Mouse (Mus musculus) neural tube, embryonic 14.5 days (tissue): ENCODE data around the gene Jmjd8. TPM values are rescaled to one million over a fixed set of nuclear protein-coding genes. Genes with fewer than 3 reads are reported as not detected.

Source experiments
- ATAC-seq: fragments of 200-750 bp; cut with Nextera tagmentation; 2 replicates; pipeline ENCODE4 v1.8.0; 2017; ENCODE audit warnings: low read depth, mild to moderate bottlenecking, moderate TSS enrichment, moderate library complexity
- H3K27ac ChIP-seq: fragments of 300-500 bp; sonication (generic); 2 replicates; pipeline ENCODE4 v1.5.1; 2014; ENCODE audit warnings: low read depth, mild to moderate bottlenecking, control low read depth, low read length, moderate library complexity, mixed read lengths
- H3K27me3 ChIP-seq: fragments of 300-500 bp; sonication (generic); 2 replicates; pipeline ENCODE4 v1.6.1; 2014; ENCODE audit warnings: low read length; ENCODE audit not compliant: control insufficient read depth, insufficient read depth
- H3K36me3 ChIP-seq: fragments of 300-500 bp; sonication (generic); 2 replicates; pipeline ENCODE4 v1.6.1; 2014; ENCODE audit warnings: low read length, mixed read lengths; ENCODE audit not compliant: control insufficient read depth, insufficient read depth
- H3K4me1 ChIP-seq: fragments of 300-500 bp; sonication (generic); 2 replicates; pipeline ENCODE4 v1.6.1; 2014; ENCODE audit warnings: low read length; ENCODE audit not compliant: control insufficient read depth, insufficient read depth
- H3K4me2 ChIP-seq: fragments of 300-500 bp; sonication (generic); 2 replicates; pipeline ENCODE4 v1.6.1; 2014; ENCODE audit warnings: mild to moderate bottlenecking, low read depth, low read length, control low read depth
- H3K4me3 ChIP-seq: fragments of 300-500 bp; sonication (generic); 2 replicates; pipeline ENCODE4 v1.5.1; 2014; ENCODE audit warnings: low read depth, low read length, control low read depth, mixed read lengths
- H3K9ac ChIP-seq: fragments of 300-500 bp; sonication (generic); replicated peaks from 2 replicates; pipeline ENCODE4 v1.6.1; 2014; ENCODE audit warnings: low read depth, mild to moderate bottlenecking, control low read depth, low read length, mixed read lengths
- H3K9me3 ChIP-seq: fragments of 300-500 bp; sonication (generic); 2 replicates; pipeline ENCODE4 v1.6.1; 2016; ENCODE audit warnings: low read length; ENCODE audit not compliant: control insufficient read depth
- WGBS: fragments of 180-500 bp; shearing (Covaris S2); extraction: QIAGEN DNeasy Blood & Tissue Kit; methylation state at CpG from one replicate; pipeline ENCODE4 v1.1.7; 2014; 5-methylcytosine and 5-hydroxymethylcytosine counted together
- polyA plus RNA-seq: library from polyadenylated mRNA; unstranded; fragments of >200 nt; fragmentation: Nextera tagmentation; extraction: Ambion mirVana; gene quantifications from 2 replicates; pipeline ENCODE4 v1.2.1, GENCODE M21; 2014

Jmjd8 gene
- polyA plus RNA-seq, 1 experiment from 2014 or later = 36.7 TPM

DNA sequence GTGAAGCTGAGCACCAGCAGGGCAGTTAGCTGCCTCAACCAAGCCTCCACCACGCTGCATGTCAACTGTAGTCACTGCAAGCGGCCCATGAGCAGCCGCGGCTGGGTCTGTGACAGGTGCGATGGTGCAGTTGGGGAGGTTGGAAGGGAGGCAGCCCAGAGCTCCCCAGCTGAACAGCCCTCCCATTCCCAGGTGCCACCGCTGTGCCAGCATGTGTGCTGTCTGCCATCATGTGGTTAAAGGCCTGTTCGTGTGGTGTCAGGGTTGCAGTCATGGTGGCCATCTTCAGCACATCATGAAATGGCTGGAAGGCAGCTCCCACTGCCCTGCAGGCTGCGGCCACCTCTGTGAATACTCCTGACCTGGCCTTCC, 458 bp upstream of the Jmjd8 start:
- Histone ChIP-seq H3K27me3 (no peaks in the 10 kb centered on the region), H3K36me3 (peaks cover 20% of the 10 kb centered on the region), H3K4me2 (peak overlapping the region; percentile 96), H3K27ac (peak overlapping the region; percentile 86), H3K9me3 (no peaks in the 10 kb centered on the region), H3K4me1 (peaks cover 54% of the 10 kb centered on the region), H3K4me3 (peak overlapping the region; percentile 59), H3K9ac (peak overlapping the region; percentile 37)
- 85% methylated on average over 8 of the region's 8 CpGs for WGBS
- ATAC-seq = no peak

- Histone ChIP-seq H3K27me3 (no peaks in the 10 kb centered on the region), H3K4me1 (peaks cover 58% of the 10 kb centered on the region), H3K4me3 (peak overlapping the region; percentile 59), H3K4me2 (peak overlapping the region; percentile 96), H3K36me3 (peaks cover 20% of the 10 kb centered on the region), H3K9me3 (no peaks in the 10 kb centered on the region), H3K27ac (peak overlapping the region; percentile 86), H3K9ac (peak overlapping the region; percentile 74)
- ATAC-seq = no peak
- WGBS = 42% methylated on average over 8 of the region's 8 CpGs
Measured at GRCm38 (mm10) chr17:25829558-25830017, 921 bp downstream of the Jmjd8 start.

- no peaks in the 10 kb centered on the region for H3K27me3 ChIP-seq
- no peaks in the 10 kb centered on the region for H3K9me3 ChIP-seq
- WGBS = 91% methylated on average over 4 of the region's 4 CpGs
- H3K4me1 ChIP-seq = peaks cover 59% of the 10 kb centered on the region
- H3K36me3 ChIP-seq = peaks cover 20% of the 10 kb centered on the region
- ATAC-seq = no peak
- peak overlapping the region; percentile 96 for H3K4me2 ChIP-seq
- H3K4me3 ChIP-seq = peak overlapping the region; percentile 59; the same call in 1 of the 2 replicates
- no peak overlapping the region for H3K9ac ChIP-seq
- H3K27ac ChIP-seq = no peak overlapping the region
Measured at GRCm38 (mm10) chr17:25830200-25830753, 1.6 kb downstream of the Jmjd8 start.

GRCm38 (mm10) chr17:25830806-25831431, 2.3 kb downstream of the Jmjd8 start:
- Histone ChIP-seq H3K36me3 (peaks cover 20% of the 10 kb centered on the region), H3K4me3 (no peak overlapping the region), H3K27me3 (no peaks in the 10 kb centered on the region), H3K4me2 (peak overlapping the region; percentile 90; the same call in 1 of the 2 replicates), H3K27ac (no peak overlapping the region), H3K4me1 (peaks cover 63% of the 10 kb centered on the region), H3K9me3 (no peaks in the 10 kb centered on the region), H3K9ac (no peak overlapping the region)
- 89% methylated on average over 14 of the region's 14 CpGs for WGBS
- ATAC-seq = no peak

- H3K36me3 ChIP-seq = peaks cover 20% of the 10 kb centered on the region
- WGBS = 66% methylated on average over 21 of the region's 21 CpGs
- peak overlapping the region; percentile 82 for H3K4me3 ChIP-seq
- H3K27me3 ChIP-seq = no peaks in the 10 kb centered on the region
- no peaks in the 10 kb centered on the region for H3K9me3 ChIP-seq
- ATAC-seq = no peak
- no peak overlapping the region for H3K27ac ChIP-seq
- peak overlapping the region; percentile 90 for H3K4me2 ChIP-seq
- H3K4me1 ChIP-seq = peaks cover 71% of the 10 kb centered on the region
- H3K9ac ChIP-seq = peak overlapping the region; percentile 76
Measured at GRCm38 (mm10) chr17:25831451-25832281, 3.0 kb downstream of the Jmjd8 start.

DNA sequence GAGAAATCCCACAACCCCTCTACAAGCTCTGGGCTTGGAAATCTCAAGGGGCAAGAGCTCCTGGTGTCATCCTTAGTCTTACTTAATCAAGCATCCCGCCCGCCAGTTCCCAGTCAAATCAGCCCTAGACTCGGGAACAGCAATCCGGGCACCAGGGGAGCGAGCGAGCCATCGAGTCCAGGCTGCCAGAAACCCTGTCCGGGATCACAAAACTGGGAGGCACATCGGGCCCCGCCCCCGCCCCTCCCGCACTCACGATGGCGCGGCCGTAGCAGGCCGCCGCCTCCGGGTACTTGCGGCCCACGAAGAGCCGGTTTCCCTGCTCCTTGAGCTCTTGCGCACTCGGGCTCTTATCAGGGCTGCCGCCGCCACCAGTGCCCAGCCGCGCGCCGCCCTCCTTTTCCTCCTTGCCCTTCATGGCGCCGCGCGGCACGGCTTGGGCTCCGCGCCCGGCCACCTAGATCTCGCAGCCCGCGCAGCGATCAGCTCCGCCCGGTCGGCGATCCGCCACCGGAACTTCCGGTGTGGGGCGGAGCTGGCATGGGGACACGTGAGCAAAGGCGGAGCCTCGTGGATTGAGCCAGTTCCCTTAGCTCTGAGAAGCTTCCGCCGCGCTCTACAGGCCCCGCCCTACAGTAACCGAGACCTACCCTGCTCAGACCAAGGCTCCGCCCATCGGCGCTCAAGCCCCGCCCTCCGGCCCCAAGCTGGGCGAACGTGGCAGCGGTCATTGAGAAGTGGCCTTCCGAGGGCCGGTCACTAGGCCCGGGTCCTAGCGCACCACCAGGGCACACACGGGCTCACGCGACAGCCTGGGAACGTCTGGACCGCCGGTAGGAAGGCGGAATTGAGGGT, 4.0 kb downstream of the Jmjd8 start:
- WGBS = under 1% methylated on average over 67 of the region's 77 CpGs
- Histone ChIP-seq H3K36me3 (peaks cover 17% of the 10 kb centered on the region), H3K27ac (peak overlapping the region; percentile 93), H3K4me1 (peaks cover 77% of the 10 kb centered on the region), H3K27me3 (no peaks in the 10 kb centered on the region), H3K4me2 (peak overlapping the region; percentile 90), H3K9me3 (no peaks in the 10 kb centered on the region), H3K4me3 (peak overlapping the region; percentile 82), H3K9ac (peak overlapping the region; percentile 76)
- ATAC-seq = peak; percentile 90

- Histone ChIP-seq H3K27me3 (no peaks in the 10 kb centered on the region), H3K27ac (peak within 1 kb of the TSS; percentile 93), H3K9ac (peak within 1 kb of the TSS; percentile 76), H3K4me2 (peak within 1 kb of the TSS; percentile 90), H3K4me3 (peak within 1 kb of the TSS; percentile 82), H3K9me3 (no peaks in the 10 kb centered on the region), H3K36me3 (peaks cover 16% of the 10 kb centered on the region), H3K4me1 (peaks cover 71% of the 10 kb centered on the region)
- under 1% methylated on average over 24 of the region's 24 CpGs for WGBS
- peak; percentile 57 for ATAC-seq
Measured at GRCm38 (mm10) chr17:25833291-25833663, 4.6 kb downstream of the Jmjd8 start, which contains the start of gene Stub1. Stub1 (minus strand) TSS chr17:25833404.

- Histone ChIP-seq H3K4me3 (peak overlapping the region; percentile 82), H3K27me3 (no peaks in the 10 kb centered on the region), H3K9ac (peak overlapping the region; percentile 76), H3K9me3 (no peaks in the 10 kb centered on the region), H3K4me2 (peak overlapping the region; percentile 90), H3K27ac (peak overlapping the region; percentile 93; the same call in 1 of the 2 replicates), H3K36me3 (peaks cover 16% of the 10 kb centered on the region), H3K4me1 (peaks cover 69% of the 10 kb centered on the region)
- 59% methylated on average over 6 of the region's 6 CpGs for WGBS
- no peak for ATAC-seq
Measured at GRCm38 (mm10) chr17:25833961-25834594, 5.4 kb downstream of the Jmjd8 start.
